Mouse (Mus musculus): ENCODE results near the gene Cyb5d1. TPM values are rescaled to one million over a fixed set of nuclear protein-coding genes. Genes with fewer than 3 reads are reported as not detected.

Cyb5d1 gene
- polyA plus RNA-seq, 1 experiment, result 23.0 TPM

DNA sequence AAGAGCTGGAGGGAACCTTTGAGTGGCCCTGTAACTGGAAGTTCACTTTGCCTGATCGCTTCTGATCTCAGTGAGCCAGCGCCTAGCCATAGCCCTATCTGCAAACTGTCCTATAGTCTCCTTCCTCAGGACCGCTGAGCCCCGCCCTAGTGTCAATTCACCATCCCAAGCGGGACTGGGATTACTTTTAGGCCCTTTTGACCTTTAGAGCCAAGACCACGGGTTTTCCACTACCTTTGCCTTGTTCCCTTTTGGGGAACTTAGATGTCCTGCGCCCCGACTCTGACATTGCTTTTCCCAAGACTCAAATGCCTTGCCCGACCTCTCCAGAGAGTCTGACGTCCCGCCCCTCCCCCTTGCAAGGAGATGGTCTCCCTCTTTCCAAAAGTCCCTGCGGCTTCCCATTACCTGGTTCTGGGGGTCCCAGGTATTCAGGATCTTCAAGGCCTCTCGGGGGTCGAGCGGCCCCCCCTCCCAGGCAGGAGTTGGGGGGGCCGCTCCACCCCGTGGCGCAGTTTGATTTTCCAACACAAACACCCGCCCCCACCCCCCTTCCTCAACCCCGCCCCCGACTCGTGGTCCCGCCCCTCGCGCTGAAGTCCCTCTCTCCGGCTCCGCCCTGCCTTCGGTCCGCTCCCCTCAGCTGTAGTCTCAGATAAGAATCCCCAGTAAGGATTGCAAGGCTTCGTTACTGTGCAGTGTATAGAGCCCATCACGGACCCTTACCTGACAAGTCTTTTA is 24.6 kb upstream of the Cyb5d1 start:
- TF ChIP-seq TCF3 (IDR thresholded peaks at IDR 0.05; ENCODE audit: insufficient read length, low read depth) (no peak), E2F4 (IDR thresholded peaks at IDR 0.05; ENCODE audit: insufficient read depth) (no peak), POLR2AphosphoS2 (IDR thresholded peaks at IDR 0.05; ENCODE audit: insufficient read length, low read depth) (peak; percentile 61), MAX (IDR thresholded peaks at IDR 0.05; ENCODE audit: low read depth) (no peak), CEBPB (IDR thresholded peaks at IDR 0.05; ENCODE audit: insufficient read depth, poor library complexity, severe bottlenecking) (no peak), TCF12 (IDR thresholded peaks at IDR 0.05; ENCODE audit: insufficient read depth, poor library complexity, severe bottlenecking) (no peak)
- peak overlapping the region; percentile 99 for H3K4me2 ChIP-seq (ENCODE audit: low read depth)
- peaks cover 17% of the 10 kb centered on the region for H3K27me3 ChIP-seq (ENCODE audit: control insufficient read depth, insufficient read depth, insufficient read length)
- peak overlapping the region; percentile 100 for H3K4me3 ChIP-seq
- no peaks in the 10 kb centered on the region for H3K79me2 ChIP-seq (ENCODE audit: control insufficient read depth, insufficient read depth)
- H3ac ChIP-seq (ENCODE audit: control insufficient read depth, insufficient read length), result no peak overlapping the region
- no peaks in the 10 kb centered on the region for H3K36me3 ChIP-seq (ENCODE audit: control insufficient read depth, insufficient read depth)

DNA sequence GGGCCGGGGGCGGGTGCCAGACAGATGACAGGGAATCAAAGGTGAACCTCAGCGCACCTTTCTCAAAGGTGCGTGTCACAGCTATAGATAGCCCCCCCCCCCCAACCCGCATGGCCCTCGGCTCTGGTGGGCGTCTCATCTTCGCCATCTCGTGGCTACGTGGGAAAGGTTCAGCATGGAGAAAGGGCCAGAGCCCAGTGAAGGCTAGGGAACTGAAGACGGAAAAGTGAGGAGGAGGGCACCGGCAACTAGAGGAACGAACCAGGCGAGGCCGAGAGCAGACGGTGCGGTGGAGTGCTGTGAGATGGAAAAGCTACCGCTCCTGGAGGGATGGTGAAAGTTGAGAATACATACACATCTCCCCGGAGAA is 24.0 kb upstream of the Cyb5d1 start:
- peaks cover under 1% of the 10 kb centered on the region for H3K79me2 ChIP-seq (ENCODE audit: control insufficient read depth, insufficient read depth)
- no peaks in the 10 kb centered on the region for H3K36me3 ChIP-seq (ENCODE audit: control insufficient read depth, insufficient read depth)
- peak overlapping the region; percentile 99 for H3K4me2 ChIP-seq (ENCODE audit: low read depth)
- TF ChIP-seq MYOD1 (IDR thresholded peaks at IDR 0.05; ENCODE audit: control insufficient read depth in 1 of 3, insufficient read length in 2 of 3, low read depth in 2 of 3), result no peak
- no peak for TF ChIP-seq E2F4 (IDR thresholded peaks at IDR 0.05; ENCODE audit: insufficient read depth)
- TF ChIP-seq REST (IDR thresholded peaks at IDR 0.05; ENCODE audit: insufficient read depth, insufficient read length), result no peak
- TF ChIP-seq POLR2A (IDR thresholded peaks at IDR 0.05; ENCODE audit: insufficient read length, low read depth), result no peak
- TF ChIP-seq POLR2AphosphoS2 (IDR thresholded peaks at IDR 0.05; ENCODE audit: insufficient read length, low read depth), result peak; percentile 78
- peaks cover 17% of the 10 kb centered on the region for H3K27me3 ChIP-seq (ENCODE audit: control insufficient read depth, insufficient read depth, insufficient read length)
- no peak overlapping the region for H3ac ChIP-seq (ENCODE audit: control insufficient read depth, insufficient read length)
- H3K4me3 ChIP-seq, result peak overlapping the region; percentile 100

DNA sequence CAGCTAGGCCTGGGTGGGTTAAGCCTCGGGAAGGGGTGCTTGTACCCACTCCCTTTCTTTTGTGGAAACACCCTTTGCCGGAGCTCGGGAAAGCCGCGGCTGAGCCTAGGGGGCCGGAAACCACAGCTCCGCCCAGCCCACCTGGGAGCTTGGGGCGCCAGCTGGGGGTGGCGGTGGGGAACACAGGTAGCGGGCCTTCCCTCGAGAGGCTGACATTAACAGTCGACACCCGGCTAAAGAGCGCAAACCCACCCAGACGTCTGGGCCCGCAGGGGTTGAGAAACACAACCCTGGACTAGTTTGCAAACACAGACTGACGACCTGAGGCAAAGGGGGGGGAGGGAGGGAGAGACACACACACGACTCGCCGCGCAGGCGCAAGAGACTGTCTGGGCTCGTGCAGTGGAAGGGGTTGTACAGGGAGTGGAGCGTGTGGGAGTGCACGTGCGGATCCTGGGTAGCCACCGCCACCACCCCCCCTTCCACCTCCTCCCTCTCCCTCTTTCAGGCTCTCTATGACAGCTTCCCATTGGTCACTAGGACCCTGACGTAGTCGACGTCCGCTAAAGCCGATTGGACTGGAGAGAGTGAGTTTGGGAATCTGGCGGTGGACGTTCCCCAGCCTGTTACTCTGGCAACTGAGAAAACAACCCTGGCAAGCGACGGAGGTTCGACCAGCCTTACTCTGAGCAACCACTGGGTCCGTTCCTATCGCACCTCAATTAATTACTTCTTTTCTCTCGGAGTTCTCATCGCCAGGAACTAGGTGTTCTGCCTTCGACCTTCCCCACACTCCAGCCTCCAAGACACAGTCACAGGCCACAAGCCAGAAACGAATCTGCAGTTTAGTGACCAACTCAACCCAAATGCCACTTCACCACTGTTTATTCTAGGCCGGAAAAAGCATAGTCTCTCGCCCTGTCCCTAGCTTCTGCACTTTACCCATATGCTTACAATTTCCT is 23.3 kb upstream of the Cyb5d1 start:
- peak overlapping the region; percentile 99 for H3K4me2 ChIP-seq (ENCODE audit: low read depth)
- TF ChIP-seq MYOD1 (IDR thresholded peaks at IDR 0.05; ENCODE audit: control insufficient read depth in 1 of 3, insufficient read length in 2 of 3, low read depth in 2 of 3) (peak in 1 of 3 experiments; percentile 54), USF1 (IDR thresholded peaks at IDR 0.05; ENCODE audit: low read depth) (peak; percentile 9), SRF (IDR thresholded peaks at IDR 0.05; ENCODE audit: control insufficient read depth, insufficient read length, low read depth) (no peak), MYOG (IDR thresholded peaks at IDR 0.05; ENCODE audit: control insufficient read depth in 1 of 3, insufficient read depth in 1 of 3, insufficient read length in 2 of 3, low read depth in 2 of 3) (peak in 1 of 3 experiments; percentile 2), POLR2AphosphoS2 (IDR thresholded peaks at IDR 0.05; ENCODE audit: insufficient read length, low read depth) (peak; percentile 96), E2F4 (IDR thresholded peaks at IDR 0.05; ENCODE audit: insufficient read depth) (no peak), POLR2A (IDR thresholded peaks at IDR 0.05; ENCODE audit: insufficient read length, low read depth) (peak; percentile 76), TCF3 (IDR thresholded peaks at IDR 0.05; ENCODE audit: insufficient read length, low read depth) (peak; percentile 48)
- peaks cover 11% of the 10 kb centered on the region for H3K27me3 ChIP-seq (ENCODE audit: control insufficient read depth, insufficient read depth, insufficient read length)
- H3ac ChIP-seq (ENCODE audit: control insufficient read depth, insufficient read length), result peak overlapping the region; percentile 3
- peaks cover 7% of the 10 kb centered on the region for H3K79me2 ChIP-seq (ENCODE audit: control insufficient read depth, insufficient read depth)
- H3K36me3 ChIP-seq (ENCODE audit: control insufficient read depth, insufficient read depth), result no peaks in the 10 kb centered on the region
- peak overlapping the region; percentile 100 for H3K4me3 ChIP-seq

GRCm38 (mm10) chr11:69417449-69418384 is 22.3 kb upstream of the Cyb5d1 start:
- peak overlapping the region; percentile 100 for H3K4me3 ChIP-seq
- TF ChIP-seq POLR2A (IDR thresholded peaks at IDR 0.05; ENCODE audit: insufficient read length, low read depth) (peak; percentile 73), USF1 (IDR thresholded peaks at IDR 0.05; ENCODE audit: low read depth) (peak; percentile 89), MYOD1 (IDR thresholded peaks at IDR 0.05; ENCODE audit: control insufficient read depth in 1 of 3, insufficient read length in 2 of 3, low read depth in 2 of 3) (peak in 2 of 3 experiments; percentile 40 to 45), MAX (IDR thresholded peaks at IDR 0.05; ENCODE audit: low read depth) (peak; percentile 73), MYOG (IDR thresholded peaks at IDR 0.05; ENCODE audit: control insufficient read depth in 1 of 3, insufficient read depth in 1 of 3, insufficient read length in 2 of 3, low read depth in 2 of 3) (peak in 2 of 3 experiments; percentile 2 to 65), REST (IDR thresholded peaks at IDR 0.05; ENCODE audit: insufficient read depth, insufficient read length) (no peak), E2F4 (IDR thresholded peaks at IDR 0.05; ENCODE audit: insufficient read depth) (no peak), CEBPB (IDR thresholded peaks at IDR 0.05; ENCODE audit: insufficient read depth, poor library complexity, severe bottlenecking) (0 out of 2 replicates have a peak, but pooled peaks have one; percentile 1), TCF12 (IDR thresholded peaks at IDR 0.05; ENCODE audit: insufficient read depth, poor library complexity, severe bottlenecking) (no peak), SRF (IDR thresholded peaks at IDR 0.05; ENCODE audit: control insufficient read depth, insufficient read length, low read depth) (peak; percentile 71), TCF3 (IDR thresholded peaks at IDR 0.05; ENCODE audit: insufficient read length, low read depth) (no peak), POLR2AphosphoS2 (IDR thresholded peaks at IDR 0.05; ENCODE audit: insufficient read length, low read depth) (peak; percentile 96)
- peak overlapping the region; percentile 3 for H3ac ChIP-seq (ENCODE audit: control insufficient read depth, insufficient read length)
- H3K36me3 ChIP-seq (ENCODE audit: control insufficient read depth, insufficient read depth), result peaks cover 10% of the 10 kb centered on the region
- peak overlapping the region; percentile 98 for H3K4me2 ChIP-seq (ENCODE audit: low read depth)
- peaks cover 5% of the 10 kb centered on the region for H3K27me3 ChIP-seq (ENCODE audit: control insufficient read depth, insufficient read depth, insufficient read length)
- H3K79me2 ChIP-seq (ENCODE audit: control insufficient read depth, insufficient read depth), result peaks cover 17% of the 10 kb centered on the region

Data from myocyte (in vitro differentiated cells).